Mouse (Mus musculus) testis, postnatal 14 days (tissue): ENCODE measurements around the gene Olfr1333.
"Not testable (repeated sequence)": the region's sequence is repeated elsewhere in the genome, so short reads cannot be mapped to it uniquely, and the experiment has no call there.

ENCODE experiments used
- DNase-seq: peaks from one replicate; pipeline ENCODE4 v3.0.0; 2021; ENCODE audit warnings: low spot score

The Olfr1333 gene

DNA sequence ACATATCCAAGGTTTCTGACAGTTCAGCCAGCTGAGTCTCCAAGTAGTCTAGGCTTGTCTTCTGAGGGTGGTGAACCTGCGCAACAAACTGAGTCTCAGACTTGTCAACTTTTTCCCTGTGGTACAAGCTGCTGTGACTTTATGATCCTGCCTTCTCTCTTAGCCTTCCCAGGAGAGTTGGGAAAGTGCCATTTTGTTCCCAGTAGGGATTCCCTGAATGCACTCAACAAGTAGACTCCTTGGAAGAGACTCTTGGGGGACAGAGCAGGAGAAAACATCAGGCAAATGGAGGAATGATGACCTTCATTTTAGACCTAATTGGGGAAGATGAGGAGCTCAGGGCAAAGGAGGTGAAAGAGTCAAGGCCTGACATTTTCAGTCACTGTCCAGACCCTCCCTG, at the start of gene Olfr1333:
Olfr1333 (minus strand) TSS at position 101 of the 400 bp plus-strand sequence.
- DNase-seq = no peak

DNA sequence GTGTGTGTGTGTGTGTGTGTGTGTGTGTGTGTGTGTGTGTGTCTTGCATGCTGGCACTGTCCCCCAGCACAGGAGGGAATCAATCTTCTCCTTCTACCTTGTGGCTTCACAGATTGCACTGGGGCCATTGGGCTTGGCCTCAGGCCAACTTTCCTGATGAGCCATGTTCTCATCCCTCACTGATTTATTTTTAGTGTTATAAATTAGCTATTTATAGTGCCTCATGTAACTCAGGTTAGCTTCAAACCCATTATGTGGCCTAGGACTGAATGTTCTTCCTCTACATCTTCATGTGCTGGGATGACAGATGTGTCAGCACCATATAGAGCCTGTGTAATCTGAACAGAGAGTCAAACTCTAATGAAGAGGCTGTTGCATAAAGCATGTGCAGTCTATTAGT, 31.5 kb upstream of the Olfr1333 start:
- no peak for DNase-seq

DNA sequence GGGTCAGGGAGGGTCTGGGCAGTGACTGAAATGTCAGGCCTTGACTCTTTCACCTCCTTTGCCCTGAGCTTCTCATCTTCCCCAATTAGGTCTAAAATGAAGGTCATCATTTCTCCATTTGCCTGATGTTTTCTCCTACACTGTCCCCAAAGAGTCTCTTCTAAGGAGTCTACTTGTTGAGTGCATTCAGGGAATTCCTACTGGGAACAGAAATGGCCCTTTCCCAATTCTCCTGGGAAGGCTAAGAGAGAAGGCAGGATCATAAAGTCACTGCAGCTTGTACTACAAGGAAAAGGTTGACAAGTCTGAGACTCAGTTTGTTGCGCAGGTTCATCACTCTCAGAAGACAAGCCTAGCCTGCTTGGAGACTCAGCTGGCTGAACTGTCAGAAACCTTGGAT, 28.3 kb upstream of the Olfr1333 start, which contains the start of gene Olfr1331:
Olfr1331 (plus strand) TSS at position 301 of the 400 bp plus-strand sequence.
- no peak for DNase-seq

DNA sequence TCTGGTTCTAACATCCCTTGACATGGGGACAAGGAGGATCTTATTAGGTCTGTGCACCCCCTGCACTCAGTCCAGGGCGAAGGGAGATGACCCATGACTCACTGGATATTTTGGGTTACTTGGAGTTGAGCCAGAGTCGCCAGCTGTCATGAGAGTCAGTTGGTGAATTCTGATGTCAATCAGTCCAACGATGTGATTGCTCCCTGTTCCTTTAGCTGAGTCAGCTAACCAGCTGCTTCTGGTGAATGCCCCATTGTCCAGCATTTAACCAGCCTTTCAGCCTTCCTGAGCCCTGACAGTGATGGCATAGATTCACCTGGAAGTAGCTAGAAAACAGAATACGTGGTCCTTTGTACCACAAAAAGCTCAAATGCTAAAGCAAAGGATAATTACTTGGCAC, 26.6 kb upstream of the Olfr1333 start:
- no peak for DNase-seq

DNA sequence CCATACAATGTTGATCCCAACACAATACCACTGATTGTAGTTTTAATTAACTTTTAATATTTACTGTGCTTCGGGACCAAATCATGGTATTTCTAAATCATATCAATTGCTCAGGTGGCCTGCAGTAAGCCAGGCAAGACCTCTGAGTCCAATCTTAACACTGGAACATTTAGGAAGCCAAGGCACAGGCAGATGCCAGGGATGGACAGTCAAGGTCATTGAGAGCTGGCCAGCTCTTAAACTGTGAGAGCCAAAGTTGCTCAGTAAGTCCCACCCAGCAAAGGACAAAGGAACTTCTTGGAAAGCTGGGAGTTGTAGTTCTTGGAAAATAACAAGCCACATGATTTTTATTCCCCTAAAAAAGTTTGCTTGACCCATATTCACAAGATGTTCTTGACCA, 25.7 kb upstream of the Olfr1333 start:
- no peak for DNase-seq

DNA sequence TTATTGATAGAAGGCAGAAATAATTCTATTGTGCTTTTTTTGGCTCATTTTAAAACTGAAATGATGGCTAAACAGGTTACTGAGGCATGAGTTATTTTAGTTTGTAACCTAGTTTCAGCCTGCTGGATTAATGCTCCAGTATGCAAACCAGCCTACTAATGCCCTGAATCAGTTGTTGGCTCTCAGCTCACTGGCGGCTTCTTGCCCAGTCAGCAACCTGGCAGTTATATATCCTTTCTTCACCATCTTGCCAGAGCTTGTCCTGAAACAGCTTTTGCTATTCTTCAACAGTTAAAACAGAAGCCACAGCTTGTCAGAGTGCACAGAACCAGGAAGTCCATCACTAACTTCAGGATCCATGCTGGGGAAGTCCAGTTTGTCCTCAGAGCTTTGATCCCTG, 17.2 kb downstream of the Olfr1333 start:
- no peak for DNase-seq

DNA sequence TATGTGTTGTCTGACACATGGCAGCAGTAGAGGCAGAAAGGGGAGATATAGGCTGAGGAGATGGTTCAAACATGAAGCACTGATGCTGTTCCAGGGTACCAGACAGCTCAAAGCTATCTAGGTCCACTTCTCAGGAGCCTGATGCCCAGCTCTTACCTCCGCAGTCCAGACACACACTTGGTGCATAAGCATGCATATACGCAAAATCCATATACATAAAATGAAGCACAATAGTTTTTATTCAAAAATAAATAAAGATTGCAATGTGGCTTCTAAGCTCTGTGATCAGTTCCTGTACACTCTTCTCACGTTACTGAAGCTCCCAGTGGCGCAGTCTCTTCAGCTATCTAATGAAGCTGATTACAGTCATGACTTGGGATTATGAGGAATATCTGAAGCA, 26.2 kb downstream of the Olfr1333 start, which contains the start of gene Olfr1335:
Olfr1335 (minus strand) TSS at position 101 of the 400 bp plus-strand sequence.
- DNase-seq = no peak

DNA sequence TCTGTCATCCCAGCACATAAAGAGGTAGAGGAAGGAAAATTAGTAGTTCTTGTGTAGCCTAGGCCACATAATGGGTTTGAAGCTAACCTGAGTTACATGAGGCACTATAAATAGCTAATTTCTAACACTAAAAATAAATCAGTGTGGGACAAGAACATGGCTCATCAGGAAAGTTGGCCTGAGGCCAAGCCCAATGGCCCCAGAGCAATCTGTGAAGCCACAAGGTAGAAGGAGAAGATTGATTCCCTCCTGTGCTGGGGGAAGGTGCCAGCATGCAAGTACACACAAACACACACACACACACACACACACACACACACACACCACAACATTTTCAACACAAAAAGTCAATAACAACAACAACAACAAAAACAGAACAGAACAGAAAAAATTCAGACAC, 43.3 kb downstream of the Olfr1333 start:
- DNase-seq = not testable (repeated sequence)

DNA sequence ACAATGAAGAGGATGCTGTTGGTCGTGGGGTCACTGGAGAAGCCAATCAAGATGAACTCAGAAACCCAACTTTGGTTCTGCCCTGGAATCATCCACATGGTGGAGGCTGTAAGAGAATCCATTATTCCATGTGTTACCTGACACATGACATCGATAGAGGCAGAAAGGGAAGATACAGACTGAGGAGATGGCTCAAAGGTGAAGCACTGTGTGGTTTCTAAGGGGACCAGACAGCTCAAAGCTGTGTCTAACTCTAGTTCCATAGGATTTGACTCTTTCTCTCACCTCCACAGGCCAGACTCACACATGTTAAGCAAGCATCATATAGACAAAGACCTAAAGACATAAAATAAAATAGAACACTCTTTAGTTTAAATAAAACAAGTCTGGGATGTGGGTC, 53.6 kb downstream of the Olfr1333 start, which contains the start of gene Olfr1337:
Olfr1337 (minus strand) TSS at position 101 of the 400 bp plus-strand sequence.
- no peak for DNase-seq
